Mouse (Mus musculus) neural tube, embryonic 15.5 days (tissue): Measurements from ENCODE around the gene Vps52. TPM values are rescaled to one million over a fixed set of nuclear protein-coding genes. Genes with fewer than 3 reads are reported as not detected.

ENCODE experiments used
- ATAC-seq: fragments of 200-750 bp; cut with Nextera tagmentation; 2 replicates; pipeline ENCODE4 v1.8.0; 2017; ENCODE audit warnings: mild to moderate bottlenecking, moderate TSS enrichment, moderate library complexity; ENCODE audit not compliant: low FRiP score
- H3K27ac ChIP-seq: fragments of 300-500 bp; sonication (generic); replicated peaks from 2 replicates; pipeline ENCODE4 v1.5.1; 2015; ENCODE audit warnings: mild to moderate bottlenecking, inconsistent platforms
- H3K27me3 ChIP-seq: fragments of 300-500 bp; sonication (generic); replicated peaks from 2 replicates; pipeline ENCODE4 v1.6.1; 2015; ENCODE audit warnings: inconsistent platforms
- H3K36me3 ChIP-seq: fragments of 300-500 bp; sonication (generic); 2 replicates; pipeline ENCODE4 v1.6.1; 2015; ENCODE audit warnings: inconsistent platforms
- H3K4me1 ChIP-seq: fragments of 300-500 bp; sonication (generic); 2 replicates; pipeline ENCODE4 v1.6.1; 2015; ENCODE audit warnings: inconsistent platforms
- H3K4me2 ChIP-seq: fragments of 300-500 bp; sonication (generic); 2 replicates; pipeline ENCODE4 v1.6.1; 2015; ENCODE audit warnings: inconsistent platforms, mild to moderate bottlenecking, moderate library complexity
- H3K4me3 ChIP-seq: fragments of 300-500 bp; sonication (generic); replicated peaks from 2 replicates; pipeline ENCODE4 v1.5.1; 2015; ENCODE audit warnings: mild to moderate bottlenecking, inconsistent platforms
- H3K9ac ChIP-seq: fragments of 300-500 bp; sonication (generic); replicated peaks from 2 replicates; pipeline ENCODE4 v1.6.1; 2015; ENCODE audit warnings: mild to moderate bottlenecking, inconsistent platforms
- H3K9me3 ChIP-seq: fragments of 300-500 bp; sonication (generic); replicated peaks from 2 replicates; pipeline ENCODE4 v1.6.1; 2016; ENCODE audit warnings: inconsistent platforms
- WGBS: fragments of 180-500 bp; shearing (Covaris S2); methylation state at CpG from one replicate; pipeline ENCODE4 v1.1.7; 2015; ENCODE audit warnings: mixed read lengths; 5-methylcytosine and 5-hydroxymethylcytosine counted together
- polyA plus RNA-seq: library from polyadenylated mRNA; unstranded; fragments of >200 nt; fragmentation: Nextera tagmentation; extraction: Ambion mirVana; gene quantifications from 2 replicates; pipeline ENCODE4 v1.2.1, GENCODE M21; 2015

The Vps52 gene
- polyA plus RNA-seq = 72.3 and 75.7 TPM in 2 replicates

DNA sequence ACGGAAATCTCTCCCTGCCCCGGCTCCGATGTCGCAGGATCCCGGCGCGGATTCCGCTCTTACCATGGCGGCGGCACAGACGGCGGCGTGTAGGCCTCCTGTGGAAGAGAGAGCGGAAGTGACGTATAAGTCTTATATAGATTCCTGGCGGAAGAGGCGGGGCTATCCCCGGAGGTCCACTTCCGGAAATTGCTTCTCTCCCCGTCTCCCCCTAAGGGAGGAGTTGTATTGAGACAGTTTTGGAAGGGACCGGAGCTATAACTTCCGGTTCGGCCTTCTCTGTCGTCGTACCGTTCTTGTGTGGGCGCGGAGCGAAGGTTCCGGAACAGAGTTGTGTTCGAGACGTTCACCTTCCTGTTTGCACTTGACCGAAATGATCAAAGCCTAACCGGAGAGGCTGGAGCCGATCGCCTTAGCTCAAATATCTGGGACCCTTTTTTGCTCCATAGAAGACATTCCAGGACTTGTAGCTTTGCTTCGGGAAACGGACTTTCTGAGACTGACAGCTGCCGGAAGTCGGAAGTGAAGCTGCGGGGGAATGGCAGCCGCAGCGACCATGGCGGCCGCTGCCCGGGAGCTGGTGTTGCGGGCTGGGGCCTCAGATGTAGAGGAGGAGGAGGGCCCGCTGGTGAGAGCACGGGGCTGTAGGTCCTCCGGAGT lies at the start of gene Vps52, which contains the start of gene Rps18:
Gene Vps52 (plus strand): TSS at position 258 of the 660 bp plus-strand sequence.
Gene Rps18 (minus strand): TSS at position 447 of the 660 bp plus-strand sequence.
- peaks cover 59% of the 10 kb centered on the region for H3K4me1 ChIP-seq

DNA sequence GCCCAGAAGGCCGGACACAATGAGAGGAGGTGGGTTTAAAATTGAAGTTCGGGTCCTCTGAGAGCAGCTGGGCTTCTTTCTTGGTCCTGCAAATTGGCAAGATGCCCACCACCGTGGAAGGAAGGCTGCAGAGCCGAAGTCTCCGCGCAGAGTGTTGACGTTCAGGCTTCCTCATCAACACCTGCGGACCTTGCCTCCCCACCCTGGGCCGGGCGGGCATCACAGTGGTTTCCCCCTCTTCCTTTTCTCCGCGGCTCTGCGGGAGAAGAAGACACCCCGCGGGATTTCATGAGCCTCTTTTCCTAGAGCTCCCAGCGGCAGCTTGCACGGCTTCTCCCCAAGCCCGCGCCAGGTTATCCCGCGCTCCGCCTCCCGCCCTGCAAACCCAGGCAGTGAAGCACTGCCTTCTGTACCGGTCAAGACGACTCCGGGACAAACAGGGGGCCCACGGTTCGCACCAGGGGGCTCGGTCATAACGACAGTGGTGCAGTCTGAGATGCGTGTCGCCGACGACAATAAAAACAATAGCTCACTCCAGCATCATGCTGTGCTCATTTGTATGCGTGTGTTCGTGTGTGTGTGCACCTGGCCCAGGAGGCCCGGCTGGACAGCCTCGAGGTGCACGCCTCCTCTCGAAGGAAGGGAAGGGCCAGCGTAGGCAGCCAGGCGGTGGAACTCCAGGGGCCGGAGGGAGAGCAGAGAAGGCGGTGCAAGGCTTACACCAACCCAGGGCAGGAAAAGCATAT lies 47.1 kb upstream of the Vps52 start:
- H3K36me3 ChIP-seq = peaks cover 22% of the 10 kb centered on the region
- peak; percentile 23 for ATAC-seq
- H3K4me1 ChIP-seq = peaks cover 41% of the 10 kb centered on the region
- peak overlapping the region; percentile 87 for H3K4me3 ChIP-seq
- H3K4me2 ChIP-seq = peak overlapping the region; percentile 95
- peak overlapping the region; percentile 70 for H3K9ac ChIP-seq
- no peaks in the 10 kb centered on the region for H3K9me3 ChIP-seq
- H3K27ac ChIP-seq = peak overlapping the region; percentile 94
- no peaks in the 10 kb centered on the region for H3K27me3 ChIP-seq
- WGBS = under 1% methylated on average over 43 of the region's 44 CpGs

More for the DNA sequence above, at the start of gene Vps52, which contains the start of gene Rps18:
- peak within 1 kb of the TSS; percentile 84 for H3K4me2 ChIP-seq
- H3K4me3 ChIP-seq = peak within 1 kb of the TSS; percentile 85
- H3K27ac ChIP-seq = peak within 1 kb of the TSS; percentile 95
- peak; percentile 90 for ATAC-seq
- no peaks in the 10 kb centered on the region for H3K9me3 ChIP-seq
- H3K36me3 ChIP-seq = peaks cover 40% of the 10 kb centered on the region
- H3K27me3 ChIP-seq = no peaks in the 10 kb centered on the region
- WGBS = under 1% methylated on average over 50 of the region's 50 CpGs
- peak within 1 kb of the TSS; percentile 90 for H3K9ac ChIP-seq

DNA sequence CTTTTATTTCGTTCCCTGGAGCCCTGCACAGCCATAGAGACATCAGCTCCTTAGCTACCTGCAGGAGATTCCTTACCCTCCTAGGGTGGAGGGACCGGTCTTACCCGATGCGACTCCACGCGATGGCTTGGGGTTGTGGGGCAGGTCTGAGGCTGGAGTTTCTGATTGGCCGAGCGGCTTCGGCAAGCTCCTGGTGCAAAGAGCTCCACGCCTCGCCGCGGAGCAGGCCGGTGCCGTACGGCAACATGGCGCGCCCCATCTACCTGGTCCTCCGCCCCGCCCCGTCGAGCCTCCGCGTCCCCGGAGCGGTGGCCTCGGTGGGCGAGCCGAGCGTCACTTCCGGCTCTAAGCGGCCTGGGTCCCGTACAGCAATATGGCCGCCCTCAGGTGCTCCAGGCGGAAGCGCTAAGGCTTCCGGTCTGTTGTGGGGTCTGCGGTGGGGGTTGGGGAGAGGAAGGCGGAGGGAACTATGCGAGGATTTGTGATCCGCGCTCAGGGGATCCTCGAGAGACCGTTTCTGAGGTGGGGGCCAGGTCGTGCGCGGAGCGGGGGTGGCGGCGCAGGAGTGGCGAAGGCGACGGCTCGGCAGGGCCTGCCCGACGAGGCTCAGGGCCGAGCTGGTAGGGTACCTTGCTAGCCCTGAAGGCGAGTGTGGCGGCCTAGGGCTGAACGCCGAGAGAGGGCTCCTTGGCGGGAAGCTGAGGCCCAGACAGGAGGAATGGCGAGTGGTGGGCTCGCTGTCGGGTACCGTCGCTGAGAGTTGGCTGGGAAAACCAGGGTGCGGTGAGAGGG lies 46.3 kb upstream of the Vps52 start, which contains the start of gene Daxx:
Gene Daxx (plus strand): TSS at position 338 of the 792 bp plus-strand sequence.
- H3K4me3 ChIP-seq = peak within 1 kb of the TSS; percentile 87
- H3K9ac ChIP-seq = peak within 1 kb of the TSS; percentile 91
- H3K36me3 ChIP-seq = peaks cover 30% of the 10 kb centered on the region
- H3K9me3 ChIP-seq = no peaks in the 10 kb centered on the region
- no peaks in the 10 kb centered on the region for H3K27me3 ChIP-seq
- under 1% methylated on average over 68 of the region's 68 CpGs for WGBS
- ATAC-seq = peak; percentile 95
- peaks cover 48% of the 10 kb centered on the region for H3K4me1 ChIP-seq
- H3K4me2 ChIP-seq = peak within 1 kb of the TSS; percentile 95
- H3K27ac ChIP-seq = peak within 1 kb of the TSS; percentile 94

DNA sequence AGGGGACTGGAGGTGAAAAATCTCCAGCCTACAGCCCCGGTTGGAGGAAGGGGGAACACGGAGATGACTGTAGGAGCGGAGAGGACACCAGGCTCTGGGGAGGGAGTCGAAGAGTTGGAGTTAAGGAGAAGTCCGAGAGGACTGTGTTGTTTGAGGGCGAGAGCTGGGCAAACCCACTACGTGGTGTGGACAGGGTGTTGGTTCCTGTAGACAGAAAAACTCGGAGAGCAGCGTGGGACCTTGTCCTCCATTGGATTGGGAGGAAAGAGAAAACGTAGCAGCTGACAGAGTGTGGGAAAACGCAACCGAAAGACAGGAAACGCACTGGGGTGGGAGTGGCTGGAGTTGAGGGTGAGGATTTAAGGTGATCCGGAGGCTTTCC lies 45.8 kb upstream of the Vps52 start:
- Histone ChIP-seq H3K4me3 (peak overlapping the region; percentile 87), H3K9me3 (no peaks in the 10 kb centered on the region), H3K4me2 (peak overlapping the region; percentile 95), H3K27me3 (no peaks in the 10 kb centered on the region), H3K4me1 (peaks cover 53% of the 10 kb centered on the region), H3K27ac (peak overlapping the region; percentile 89), H3K9ac (peak overlapping the region; percentile 91), H3K36me3 (peaks cover 34% of the 10 kb centered on the region)
- WGBS = under 1% methylated on average over 14 of the region's 14 CpGs
- ATAC-seq = peak; percentile 5; the same call in 1 of the 2 replicates

DNA sequence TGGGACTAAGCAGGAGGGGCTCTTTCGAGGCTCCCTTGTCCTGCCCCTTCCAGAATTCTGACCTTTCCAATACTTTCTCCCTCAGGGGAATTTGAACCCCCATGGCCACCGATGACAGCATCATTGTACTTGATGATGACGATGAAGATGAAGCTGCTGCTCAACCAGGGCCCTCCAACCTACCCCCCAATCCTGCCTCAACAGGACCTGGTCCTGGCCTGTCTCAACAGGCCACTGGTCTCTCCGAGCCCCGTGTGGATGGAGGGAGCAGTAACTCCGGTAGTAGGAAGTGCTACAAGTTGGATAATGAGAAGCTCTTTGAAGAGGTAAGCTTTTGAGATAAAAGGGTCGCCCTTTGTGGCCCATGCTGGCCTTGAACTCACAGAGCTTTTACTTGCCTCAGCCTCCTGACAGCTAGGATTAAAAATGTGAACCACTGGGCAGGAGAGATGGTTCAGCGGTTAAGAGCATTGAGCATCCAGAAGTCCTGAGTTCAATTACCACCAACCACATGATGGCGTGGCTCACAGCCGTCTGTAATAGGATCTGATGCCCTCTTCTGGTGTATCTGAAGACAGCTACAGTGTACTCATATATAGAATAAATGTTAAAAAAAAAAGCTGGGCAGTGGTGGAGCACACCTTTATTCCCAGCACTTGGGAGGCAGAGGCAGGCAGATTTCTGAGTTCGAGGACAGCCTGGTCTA lies 45.1 kb upstream of the Vps52 start:
- WGBS = 66% methylated on average over 11 of the region's 11 CpGs

DNA sequence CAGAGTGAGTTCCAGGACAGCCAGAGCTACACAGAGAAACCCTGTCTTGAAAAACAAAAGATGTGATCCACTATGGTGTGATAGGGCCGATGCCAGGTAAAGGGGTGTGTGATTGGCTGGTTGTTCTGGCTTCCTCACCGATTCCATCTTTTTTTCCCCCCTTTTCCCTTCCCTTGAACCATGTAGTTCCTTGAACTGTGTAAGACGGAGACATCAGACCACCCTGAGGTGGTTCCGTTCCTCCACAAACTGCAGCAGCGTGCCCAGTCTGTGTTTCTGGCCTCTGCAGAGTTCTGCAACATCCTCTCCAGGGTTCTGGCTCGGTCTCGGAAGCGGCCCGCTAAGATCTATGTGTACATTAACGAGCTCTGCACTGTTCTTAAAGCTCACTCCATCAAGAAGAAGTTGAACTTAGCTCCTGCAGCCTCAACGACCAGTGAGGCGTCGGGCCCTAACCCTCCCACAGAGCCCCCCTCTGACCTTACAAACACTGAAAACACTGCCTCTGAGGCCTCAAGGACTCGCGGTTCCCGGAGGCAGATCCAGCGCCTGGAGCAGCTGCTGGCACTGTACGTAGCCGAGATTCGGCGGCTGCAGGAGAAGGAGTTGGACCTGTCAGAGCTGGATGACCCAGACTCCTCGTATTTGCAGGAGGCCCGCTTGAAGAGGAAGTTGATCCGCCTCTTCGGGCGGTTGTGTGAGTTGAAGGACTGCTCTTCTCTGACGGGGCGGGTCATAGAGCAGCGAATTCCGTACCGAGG lies 44.4 kb upstream of the Vps52 start:
- Histone ChIP-seq H3K36me3 (peaks cover 38% of the 10 kb centered on the region), H3K27ac (no peak overlapping the region), H3K27me3 (no peaks in the 10 kb centered on the region), H3K9ac (no peak overlapping the region), H3K9me3 (no peaks in the 10 kb centered on the region), H3K4me2 (no peak overlapping the region), H3K4me3 (no peak overlapping the region), H3K4me1 (peaks cover 60% of the 10 kb centered on the region)
- ATAC-seq = no peak
- WGBS = 94% methylated on average over 31 of the region's 31 CpGs

More for the DNA sequence above, 45.1 kb upstream of the Vps52 start:
- Histone ChIP-seq H3K4me1 (peaks cover 59% of the 10 kb centered on the region), H3K9me3 (no peaks in the 10 kb centered on the region), H3K27ac (peak overlapping the region; percentile 89; the same call in 1 of the 2 replicates), H3K4me2 (peak overlapping the region; percentile 95), H3K4me3 (peak overlapping the region; percentile 87), H3K36me3 (peaks cover 38% of the 10 kb centered on the region), H3K27me3 (no peaks in the 10 kb centered on the region), H3K9ac (peak overlapping the region; percentile 91)
- no peak for ATAC-seq

DNA sequence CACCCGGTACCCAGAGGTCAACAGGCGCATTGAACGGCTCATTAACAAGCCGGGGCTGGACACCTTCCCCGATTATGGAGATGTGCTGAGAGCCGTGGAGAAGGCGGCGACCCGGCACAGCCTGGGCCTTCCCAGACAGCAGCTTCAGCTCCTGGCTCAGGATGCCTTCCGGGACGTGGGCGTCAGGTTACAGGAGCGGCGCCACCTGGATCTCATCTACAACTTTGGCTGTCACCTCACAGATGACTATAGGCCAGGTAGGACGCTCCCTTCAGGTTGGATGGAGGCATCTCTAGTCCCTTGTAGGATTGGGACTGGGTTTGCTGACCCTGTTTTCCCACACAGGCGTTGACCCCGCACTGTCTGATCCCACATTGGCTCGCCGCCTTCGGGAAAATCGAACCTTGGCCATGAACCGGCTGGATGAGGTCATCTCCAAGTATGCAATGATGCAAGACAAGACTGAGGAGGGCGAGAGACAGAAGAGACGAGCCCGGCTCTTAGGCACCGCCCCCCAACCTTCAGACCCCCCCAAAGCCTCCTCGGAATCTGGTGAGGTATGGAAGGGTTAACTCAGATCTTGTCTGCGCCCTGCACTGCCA lies 43.7 kb upstream of the Vps52 start:
- no peak overlapping the region for H3K27ac ChIP-seq
- H3K9me3 ChIP-seq = no peaks in the 10 kb centered on the region
- H3K4me1 ChIP-seq = peaks cover 66% of the 10 kb centered on the region
- ATAC-seq = no peak
- WGBS = 93% methylated on average over 28 of the region's 28 CpGs
- peaks cover 38% of the 10 kb centered on the region for H3K36me3 ChIP-seq
- H3K4me2 ChIP-seq = no peak overlapping the region
- H3K9ac ChIP-seq = 0 out of 2 replicates have a peak overlapping the region, but pooled peaks have one; percentile 10
- no peak overlapping the region for H3K4me3 ChIP-seq
- H3K27me3 ChIP-seq = no peaks in the 10 kb centered on the region

DNA sequence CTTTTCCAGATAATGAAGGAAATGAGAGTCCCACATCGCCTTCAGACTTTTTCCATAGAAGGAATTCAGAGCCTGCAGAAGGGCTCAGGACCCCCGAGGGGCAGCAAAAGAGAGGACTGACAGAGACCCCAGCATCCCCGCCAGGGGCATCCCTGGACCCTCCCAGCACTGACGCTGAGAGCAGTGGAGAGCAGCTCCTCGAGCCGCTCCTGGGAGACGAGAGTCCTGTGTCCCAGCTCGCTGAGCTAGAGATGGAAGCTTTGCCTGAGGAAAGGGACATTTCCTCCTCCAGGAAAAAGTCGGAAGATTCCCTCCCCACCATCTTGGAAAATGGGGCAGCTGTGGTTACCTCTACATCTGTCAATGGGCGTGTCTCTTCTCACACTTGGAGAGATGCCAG lies 42.3 kb upstream of the Vps52 start:
- H3K9me3 ChIP-seq = no peaks in the 10 kb centered on the region
- H3K4me2 ChIP-seq = no peak overlapping the region
- WGBS = 93% methylated on average over 10 of the region's 10 CpGs
- no peak for ATAC-seq
- H3K27ac ChIP-seq = no peak overlapping the region
- peaks cover 41% of the 10 kb centered on the region for H3K36me3 ChIP-seq
- H3K4me1 ChIP-seq = peaks cover 67% of the 10 kb centered on the region
- no peak overlapping the region for H3K4me3 ChIP-seq
- H3K27me3 ChIP-seq = no peaks in the 10 kb centered on the region
- no peak overlapping the region for H3K9ac ChIP-seq

DNA sequence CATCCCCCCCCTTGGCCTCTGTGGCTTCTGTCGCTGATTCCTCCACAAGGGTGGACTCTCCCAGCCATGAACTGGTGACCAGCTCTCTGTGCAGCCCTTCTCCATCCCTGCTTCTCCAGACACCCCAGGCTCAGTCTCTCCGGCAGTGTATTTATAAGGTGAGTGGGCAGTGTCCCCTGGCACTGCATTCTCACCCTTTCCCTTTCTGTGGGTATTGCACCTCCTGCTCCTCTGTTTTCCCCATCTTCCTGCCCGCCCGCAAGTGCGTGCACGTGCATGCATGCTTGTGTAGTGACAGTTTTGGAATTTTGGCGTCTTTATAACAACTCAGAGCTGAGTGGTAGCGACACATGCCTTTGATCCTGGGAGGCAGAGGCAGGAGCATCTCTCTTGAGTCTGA lies 41.7 kb upstream of the Vps52 start:
- 97% methylated on average over 8 of the region's 8 CpGs for WGBS
- Histone ChIP-seq H3K27ac (no peak overlapping the region), H3K36me3 (peaks cover 43% of the 10 kb centered on the region), H3K27me3 (no peaks in the 10 kb centered on the region), H3K9ac (no peak overlapping the region), H3K4me2 (no peak overlapping the region), H3K9me3 (no peaks in the 10 kb centered on the region), H3K4me3 (no peak overlapping the region), H3K4me1 (peaks cover 72% of the 10 kb centered on the region)
- ATAC-seq = no peak

DNA sequence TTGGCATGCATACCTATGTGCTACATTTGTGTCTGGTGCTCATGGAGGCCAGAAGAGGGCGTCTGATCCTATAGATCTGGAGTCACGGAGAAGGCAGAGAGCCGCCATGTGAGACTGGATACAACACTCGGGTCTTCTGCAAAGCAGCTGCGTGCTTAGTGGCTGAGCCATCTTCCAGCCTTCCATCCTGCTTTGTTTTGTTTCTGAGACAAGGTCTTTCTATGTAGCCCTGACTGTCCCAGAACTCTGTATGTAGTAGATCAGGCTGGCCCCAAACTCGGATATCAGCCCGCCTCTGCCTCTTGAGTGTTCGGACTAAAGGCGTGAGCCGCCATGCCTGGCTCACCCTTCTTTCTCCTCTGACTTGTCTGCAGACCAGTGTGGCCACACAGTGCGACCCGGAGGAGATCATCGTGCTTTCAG lies 40.6 kb upstream of the Vps52 start:
- no peak overlapping the region for H3K9ac ChIP-seq
- ATAC-seq = no peak
- peak overlapping the region; percentile 79 for H3K4me2 ChIP-seq
- 0 out of 2 replicates have a peak overlapping the region, but pooled peaks have one; percentile 54 for H3K4me3 ChIP-seq
- H3K4me1 ChIP-seq = peaks cover 79% of the 10 kb centered on the region
- H3K27me3 ChIP-seq = no peaks in the 10 kb centered on the region
- H3K9me3 ChIP-seq = no peaks in the 10 kb centered on the region
- H3K36me3 ChIP-seq = peaks cover 43% of the 10 kb centered on the region
- no peak overlapping the region; the same call in 1 of the 2 replicates for H3K27ac ChIP-seq
- WGBS = 68% methylated on average over 13 of the region's 13 CpGs
